Mouse (Mus musculus) liver, postnatal 0 days (tissue): ENCODE results near the gene Npc1l1.

Experiments
- CTCF ChIP-seq: sonication (generic); IDR thresholded peaks from 2 replicates; pipeline ENCODE4 v1.5.1; 2016; ENCODE audit warnings: antibody characterized with exemption, low read depth
- EP300 ChIP-seq: IDR thresholded peaks from 2 replicates; pipeline ENCODE4 v1.6.1; 2016; ENCODE audit warnings: antibody characterized with exemption, low read depth, mild to moderate bottlenecking

DNA sequence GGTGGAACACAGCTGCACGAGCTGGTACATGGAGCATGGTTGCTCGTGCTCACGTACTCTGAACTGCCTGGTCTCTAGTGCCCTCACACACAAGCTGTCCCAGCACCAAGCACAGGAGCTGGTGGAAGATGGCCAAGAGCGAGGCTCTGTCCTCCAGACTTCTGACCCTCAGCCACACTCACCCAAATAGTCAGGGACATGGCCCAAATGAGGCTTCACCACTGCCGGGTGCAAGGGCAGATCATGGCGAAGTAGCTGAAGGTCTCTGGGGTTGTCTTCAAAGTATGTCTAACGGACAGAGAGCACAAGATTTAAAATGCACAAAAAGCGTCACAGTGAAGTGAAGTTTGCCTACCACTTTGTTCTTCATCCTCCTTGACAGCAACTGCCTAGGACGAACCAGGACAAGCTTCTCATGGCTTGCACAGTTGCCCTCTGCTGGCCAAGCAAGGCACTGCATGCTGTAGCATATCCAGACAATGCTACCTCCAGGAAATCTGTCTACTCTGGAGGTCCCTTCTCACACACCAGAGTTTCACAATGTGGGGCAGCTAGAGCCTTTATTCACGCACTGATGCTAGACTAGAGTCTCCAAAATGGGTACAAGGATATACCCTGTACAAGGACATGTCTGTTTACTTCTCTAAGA is 31.6 kb upstream of the Npc1l1 start:
- TF ChIP-seq CTCF (peak; percentile 98), EP300 (no peak)
